Mouse (Mus musculus) left cerebral cortex, adult 2 months (tissue): ENCODE data around the gene Gmeb1. TPM values are rescaled to one million over a fixed set of nuclear protein-coding genes. Genes with fewer than 3 reads are reported as not detected.

Source experiments
- DNase-seq, 2 experiments: peaks; one replicate each; pipeline ENCODE4 v3.0.0; 2021 to 2022; ENCODE audit warnings: low spot score in 2 of 2, mixed read lengths in 1 of 2; ENCODE audit errors: extremely low spot score in 1 of 2
- H3K27ac ChIP-seq: fragments of 200-600 bp; 2 replicates; pipeline ENCODE4 v1.8.1; 2022
- H3K4me3 ChIP-seq: fragments of 200-600 bp; 2 replicates; pipeline ENCODE4 v1.8.1; 2022
- CTCF ChIP-seq: fragments of 200-600 bp; IDR thresholded peaks from 2 replicates; pipeline ENCODE4 v1.8.1; 2022; ENCODE audit warnings: antibody characterized with exemption, mild to moderate bottlenecking, moderate library complexity
- intact Hi-C: fragments of 180-260 bp; cut with DNase I; formaldehyde crosslinking; loops from one replicate; pipeline ENCODE4 v1.15.1; 2025
- total RNA-seq, 2 experiments: library from RNA; stranded (reverse); gene quantifications; 2 replicates each; pipeline ENCODE4 v1.2.3; 2021

The Gmeb1 gene
- total RNA-seq, 2 experiments from 2014 or later = 22.1 to 26.1 TPM

- peak; percentile 77 to 79 for DNase-seq
- intact Hi-C loops = loop anchor here (1.0 kb wide), 1 partner anchor 9 kb away; the partner anchor contains the start of gene Gmeb1
- peak overlapping the region; percentile 44 for H3K4me3 ChIP-seq
- peak; percentile 31 for TF ChIP-seq CTCF
- H3K27ac ChIP-seq = peak overlapping the region; percentile 98
Measured at GRCm38 (mm10) chr4:132269740-132270560, 8.5 kb upstream of the Gmeb1 start.

DNA sequence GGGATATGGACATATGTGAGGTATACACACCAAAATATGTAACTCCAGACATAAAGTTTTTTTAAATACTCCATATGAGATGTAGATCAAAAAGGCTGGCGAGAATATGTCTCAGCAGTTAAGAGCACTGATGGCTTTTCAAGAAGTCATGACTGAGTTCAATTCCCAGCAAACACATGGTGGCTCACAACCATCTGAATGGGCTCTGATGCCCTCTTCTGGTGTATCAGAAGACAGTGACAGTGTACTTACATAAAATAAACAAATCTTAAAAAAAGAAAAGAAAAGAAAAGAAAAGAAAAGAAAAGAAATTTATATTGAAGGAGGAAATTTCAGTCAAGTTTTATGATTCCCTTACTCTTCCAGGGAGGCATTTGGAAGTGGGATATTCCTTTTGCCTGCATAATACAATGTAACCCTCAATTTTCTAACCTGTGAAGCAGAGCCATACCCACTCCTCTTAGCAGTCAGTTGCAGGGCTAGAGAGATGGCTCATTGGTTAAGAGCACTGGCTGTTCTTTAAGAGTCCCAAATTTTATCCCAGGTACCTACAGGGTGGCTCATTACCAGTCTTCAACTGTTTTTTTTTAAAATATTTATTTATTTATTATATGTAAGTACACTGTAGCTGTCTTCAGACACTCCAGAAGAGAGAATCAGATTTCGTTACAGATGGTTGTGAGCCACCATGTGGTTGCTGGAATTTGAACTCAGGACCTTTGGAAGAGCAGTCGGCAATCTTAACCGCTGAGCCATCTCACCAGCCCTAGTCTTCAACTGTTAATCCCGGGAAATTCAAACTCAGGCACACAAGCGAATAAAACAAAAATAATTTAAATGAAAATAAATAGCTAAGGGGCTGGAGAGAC lies 7.7 kb upstream of the Gmeb1 start:
- no peak for DNase-seq
- peak; percentile 48 for TF ChIP-seq CTCF
- intact Hi-C loops = no loop called here
- peak overlapping the region; percentile 98; the same call in 1 of the 2 replicates for H3K27ac ChIP-seq
- no peak overlapping the region for H3K4me3 ChIP-seq

DNA sequence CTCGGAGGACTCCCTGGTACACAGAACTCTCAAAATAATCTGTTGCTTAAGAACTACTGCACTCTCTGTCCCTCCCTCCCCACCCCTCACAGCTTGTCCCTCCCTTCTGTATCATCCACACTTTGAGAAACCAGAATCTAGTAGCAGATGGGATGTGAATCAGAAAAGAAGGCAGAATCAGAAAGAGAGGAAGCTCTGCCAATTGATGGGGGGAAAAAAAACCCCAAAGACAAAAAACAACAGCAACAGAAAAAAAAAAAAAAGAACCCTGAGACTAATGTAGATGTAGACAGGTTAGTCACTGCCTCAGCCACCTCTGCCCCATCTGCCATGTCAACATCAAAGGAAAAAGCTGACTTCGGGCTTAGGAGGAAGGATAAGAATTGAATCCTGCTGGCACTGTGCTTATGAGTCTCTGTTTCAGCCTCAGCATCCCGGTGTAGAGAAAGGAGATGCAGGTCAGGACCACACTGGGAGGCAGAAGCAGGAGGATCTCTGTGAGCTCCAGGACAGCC lies 5.5 kb upstream of the Gmeb1 start:
- no peak for DNase-seq
- Histone ChIP-seq H3K4me3 (no peak overlapping the region), H3K27ac (peak overlapping the region; percentile 67)
- intact Hi-C loops = no loop called here
- no peak for TF ChIP-seq CTCF

GRCm38 (mm10) chr4:132263313-132263712 lies 1.9 kb upstream of the Gmeb1 start:
- no peak for DNase-seq
- H3K27ac ChIP-seq = no peak overlapping the region
- no peak for TF ChIP-seq CTCF
- no peak overlapping the region for H3K4me3 ChIP-seq
- intact Hi-C loops = loop anchor here (5.0 kb wide), 1 partner anchor 391 kb away; the partner anchor contains the start of gene Srsf4

GRCm38 (mm10) chr4:132262358-132262616 lies 885 bp upstream of the Gmeb1 start:
- H3K27ac ChIP-seq = no peak overlapping the region
- no peak for DNase-seq
- intact Hi-C loops = loop anchor here (5.0 kb wide), 1 partner anchor 390 kb away; the partner anchor contains the start of gene Srsf4

GRCm38 (mm10) chr4:132260404-132261379 lies 710 bp downstream of the Gmeb1 start:
- DNase-seq = peak; percentile 26 to 45
- intact Hi-C loops = loop anchor here (1.0 to 5.0 kb wide), 3 partner anchors 10 to 388 kb away; partner anchors contain the start of genes Srsf4 and Ythdf2

More at GRCm38 (mm10) chr4:132262358-132262616, 885 bp upstream of the Gmeb1 start:
- H3K4me3 ChIP-seq = no peak overlapping the region
- TF ChIP-seq CTCF = no peak

GRCm38 (mm10) chr4:132259248-132259647 lies 2.2 kb downstream of the Gmeb1 start:
- intact Hi-C loops = no loop called here
- no peak for TF ChIP-seq CTCF
- DNase-seq = no peak
- Histone ChIP-seq H3K4me3 (no peak overlapping the region), H3K27ac (peak overlapping the region; percentile 36; the same call in 1 of the 2 replicates)

More at GRCm38 (mm10) chr4:132260404-132261379, 710 bp downstream of the Gmeb1 start:
- peak overlapping the region; percentile 95 for H3K27ac ChIP-seq
- TF ChIP-seq CTCF = no peak
- peak overlapping the region; percentile 65 for H3K4me3 ChIP-seq

GRCm38 (mm10) chr4:132256384-132256783 lies 5.0 kb downstream of the Gmeb1 start:
- no peak for TF ChIP-seq CTCF
- Histone ChIP-seq H3K27ac (no peak overlapping the region), H3K4me3 (no peak overlapping the region)
- intact Hi-C loops = no loop called here
- no peak for DNase-seq

DNA sequence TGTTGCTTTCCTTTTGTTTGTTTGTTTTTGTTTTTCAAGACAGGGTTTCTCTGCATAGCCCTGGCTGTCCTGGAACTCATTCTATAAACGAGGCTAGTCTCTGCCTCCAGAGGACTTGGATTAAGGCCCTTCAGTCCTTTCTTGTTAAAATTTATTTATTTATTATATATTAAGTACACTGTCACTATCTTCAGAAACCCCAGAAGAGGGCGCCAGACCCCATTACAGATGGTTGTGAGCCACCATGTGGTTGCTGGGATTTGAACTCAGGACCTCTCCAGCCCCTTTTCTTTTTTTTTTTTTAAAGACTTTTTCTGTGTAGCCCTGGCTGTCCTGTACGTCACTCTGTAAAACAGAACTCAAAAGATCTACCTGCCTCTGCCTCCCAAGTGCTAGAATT lies 6.4 kb downstream of the Gmeb1 start:
- peak; percentile 27 for TF ChIP-seq CTCF
- intact Hi-C loops = no loop called here
- DNase-seq = no peak
- H3K4me3 ChIP-seq = no peak overlapping the region
- H3K27ac ChIP-seq = no peak overlapping the region

DNA sequence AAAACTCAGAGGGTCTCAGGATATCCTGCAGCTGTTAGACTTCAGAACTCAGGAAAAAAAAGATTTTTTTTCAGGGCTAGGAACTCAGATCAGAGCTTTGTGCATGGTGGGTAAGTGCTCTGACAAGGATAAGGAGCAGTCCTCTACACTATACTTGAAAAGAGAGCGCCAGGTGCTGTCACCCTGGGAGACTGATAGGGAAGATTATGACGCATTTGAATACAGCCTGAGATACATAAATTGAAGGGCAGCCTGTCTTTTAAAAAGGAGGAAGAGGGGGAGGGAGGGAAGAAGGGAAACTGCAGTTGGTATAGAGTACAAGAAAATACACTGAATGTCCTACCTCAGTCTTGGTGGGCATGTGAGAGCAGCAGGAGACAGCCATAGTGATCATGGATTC lies 7.8 kb downstream of the Gmeb1 start:
- intact Hi-C loops = no loop called here
- no peak for TF ChIP-seq CTCF
- Histone ChIP-seq H3K4me3 (no peak overlapping the region), H3K27ac (no peak overlapping the region)
- no peak for DNase-seq

- no peak overlapping the region for H3K4me3 ChIP-seq
- H3K27ac ChIP-seq = no peak overlapping the region
- TF ChIP-seq CTCF = no peak
- intact Hi-C loops = no loop called here
- no peak for DNase-seq
Measured at GRCm38 (mm10) chr4:132253128-132253527, 8.3 kb downstream of the Gmeb1 start.
